Mouse (Mus musculus) activated CD4-positive, CD25-positive, alpha-beta regulatory T cell, adult 4 months (primary cell): ENCODE measurements around the gene Grk3. TPM values are rescaled to one million over a fixed set of nuclear protein-coding genes. Genes with fewer than 3 reads are reported as not detected.

Experiments used
- ATAC-seq: one replicate; pipeline ENCODE4 v1.8.0; 2017
- polyA plus RNA-seq, 2 experiments: library from polyadenylated mRNA; unstranded; fragments of 100-300 nt; shearing (Covaris generic); gene quantifications; one replicate each; pipeline ENCODE4 v1.2.1; 2017

Grk3 gene
- polyA plus RNA-seq, 2 experiments from 2014 or later, result not detected

DNA sequence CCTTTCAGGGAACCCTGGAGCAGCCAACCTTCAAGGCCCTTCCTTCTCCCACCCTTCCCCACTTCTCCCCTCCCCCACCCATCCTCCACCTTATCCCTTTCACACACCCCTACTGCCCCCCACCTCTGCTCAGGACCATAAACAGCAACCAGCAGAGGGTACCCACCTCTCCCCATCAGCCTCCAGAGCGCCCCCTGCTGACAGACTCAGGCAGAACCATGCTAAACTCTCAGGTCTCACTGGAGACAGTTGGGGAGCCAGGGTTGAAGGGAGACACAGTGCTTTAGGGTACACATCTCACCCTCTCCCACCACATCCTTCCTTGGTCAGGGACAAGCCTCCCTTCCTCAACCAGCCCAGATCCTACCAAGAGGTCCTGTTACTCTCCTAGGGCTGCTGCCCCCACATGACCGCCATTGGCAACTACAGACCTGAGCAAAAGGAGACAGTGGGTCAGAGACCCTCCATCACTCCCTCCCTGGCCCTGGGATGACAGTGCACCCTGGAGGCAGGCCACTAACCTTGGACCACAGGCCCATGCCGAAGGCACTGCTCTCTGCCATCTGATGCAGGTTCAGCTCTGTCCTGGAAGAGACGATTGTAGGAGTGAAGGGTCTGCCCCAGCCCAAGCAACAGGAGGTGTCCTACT, 150.7 kb downstream of the Grk3 start:
- no peak for ATAC-seq

Other genes with a start within 250 kb of the Grk3 start
- gene Myo18b, start 119.4 kb downstream of the Grk3 start, polyA plus RNA-seq, result not detected
- not detected for gene Crybb2, start 54.3 kb upstream of the Grk3 start, polyA plus RNA-seq
- gene Crybb3, start 65.8 kb upstream of the Grk3 start, polyA plus RNA-seq, result not detected
- under 1 TPM; 0.24 to 0.60 TPM for gene 2900026A02Rik, start 205.4 kb upstream of the Grk3 start, polyA plus RNA-seq
- gene Tmem211, start 211.1 kb upstream of the Grk3 start, polyA plus RNA-seq, result not detected